Mouse (Mus musculus): ENCODE data around the gene Eral1.

Eral1 gene

DNA sequence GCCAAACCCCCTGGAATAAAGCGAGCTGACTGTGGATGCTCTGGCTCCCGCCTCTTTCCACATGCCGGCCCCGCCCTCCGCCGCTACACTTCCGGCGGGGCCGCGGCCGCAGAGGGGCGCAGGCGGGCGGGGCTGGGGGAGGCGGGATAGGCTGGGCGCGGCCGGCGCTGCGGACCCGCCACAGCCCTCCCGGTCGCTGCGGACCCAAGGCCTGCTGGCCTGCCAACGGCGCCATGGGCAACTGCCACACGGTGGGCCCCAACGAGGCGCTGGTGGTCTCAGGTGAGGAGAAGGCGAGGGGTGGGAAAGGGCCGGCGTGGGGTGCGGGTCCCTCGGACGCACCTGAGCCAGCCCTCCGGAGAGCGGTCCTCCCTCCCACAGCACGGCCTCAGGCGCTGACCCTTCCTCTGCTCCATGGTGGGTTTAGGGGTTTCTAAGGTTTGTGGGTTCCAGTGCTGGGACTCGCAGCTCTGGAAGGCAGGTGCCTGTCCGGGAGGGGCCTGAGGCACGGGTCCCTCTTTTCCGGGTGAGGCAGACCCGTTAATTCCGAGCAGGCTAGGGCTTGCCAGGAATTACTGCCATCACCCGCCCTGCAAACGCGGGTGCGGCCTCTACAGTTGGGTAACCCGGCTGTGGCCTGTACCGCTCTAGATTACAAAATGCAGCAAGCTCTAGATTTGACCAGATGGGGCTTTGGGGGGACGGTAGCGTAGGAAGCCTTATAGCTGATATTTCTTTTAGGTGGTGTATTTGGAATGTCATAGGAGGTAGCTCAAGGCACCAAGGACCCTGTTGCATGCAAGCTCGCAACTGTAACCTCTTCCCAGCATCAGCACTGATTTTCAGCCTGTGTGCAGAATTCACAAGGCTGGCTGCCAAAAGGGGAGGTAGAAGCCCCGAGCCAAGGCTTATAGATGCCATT is 42.1 kb downstream of the Eral1 start, which contains the start of gene Flot2:
TSS of gene Flot2 (plus strand) at position 101 of the 922 bp plus-strand sequence.
- DNase-seq (ENCODE audit: low spot score in 2 of 2) = peak; percentile 49 to 77

GRCm38 (mm10) chr11:78036791-78037190 is 43.4 kb downstream of the Eral1 start:
- DNase-seq (ENCODE audit: low spot score in 2 of 2) = no peak

- DNase-seq (ENCODE audit: low spot score in 2 of 2) = no peak
These were observed 46.1 kb downstream of the Eral1 start for GRCm38 (mm10) chr11:78033931-78034617.

GRCm38 (mm10) chr11:78032809-78033195 is 47.4 kb downstream of the Eral1 start:
- no peak for DNase-seq (ENCODE audit: low spot score in 2 of 2)

DNA sequence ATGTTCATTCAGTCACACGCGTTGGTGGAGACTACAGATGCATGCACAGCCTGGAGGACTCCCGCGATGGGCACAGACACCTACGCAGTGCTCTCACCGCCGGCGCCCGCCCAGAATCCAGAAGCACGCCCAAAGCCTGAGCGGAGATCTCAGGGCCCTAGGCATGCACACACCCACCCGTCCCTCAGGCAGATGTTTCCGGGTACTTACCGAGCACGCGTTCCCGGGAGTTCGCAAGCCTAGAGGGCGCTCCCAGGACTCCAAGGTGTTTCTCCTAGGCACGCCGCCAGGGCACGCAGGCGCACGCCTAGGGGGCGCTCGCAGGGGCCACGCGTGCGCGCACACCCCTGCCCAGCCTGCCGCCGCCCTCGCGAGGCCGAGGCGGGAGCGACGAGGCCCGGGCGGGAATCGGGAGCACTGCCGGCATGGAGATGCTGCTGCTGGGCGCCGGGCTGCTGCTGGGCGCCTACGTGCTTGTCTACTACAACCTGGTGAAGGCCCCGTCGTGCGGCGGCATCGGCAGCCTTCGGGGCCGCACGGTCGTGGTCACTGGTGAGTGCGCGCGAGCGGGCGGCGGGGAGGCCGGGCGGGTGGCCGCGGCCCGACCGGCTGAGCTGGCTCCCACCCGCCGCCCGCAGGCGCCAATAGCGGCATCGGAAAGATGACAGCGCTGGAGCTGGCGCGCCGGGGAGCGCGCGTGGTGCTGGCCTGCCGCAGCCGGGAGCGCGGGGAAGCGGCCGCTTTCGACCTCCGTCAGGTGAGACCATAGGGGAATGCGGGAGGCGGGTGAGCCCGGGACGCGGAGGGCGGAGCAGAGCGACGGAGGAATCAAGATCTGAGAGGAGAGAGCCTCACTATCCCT is 48.0 kb downstream of the Eral1 start, which contains the start of gene Dhrs13:
TSS of gene Dhrs13 (plus strand) at position 334 of the 862 bp plus-strand sequence.
- DNase-seq (ENCODE audit: low spot score in 2 of 2) = peak; percentile 91 to 93

GRCm38 (mm10) chr11:78031389-78031788 is 48.8 kb downstream of the Eral1 start:
- DNase-seq (ENCODE audit: low spot score in 2 of 2) = no peak

DNA sequence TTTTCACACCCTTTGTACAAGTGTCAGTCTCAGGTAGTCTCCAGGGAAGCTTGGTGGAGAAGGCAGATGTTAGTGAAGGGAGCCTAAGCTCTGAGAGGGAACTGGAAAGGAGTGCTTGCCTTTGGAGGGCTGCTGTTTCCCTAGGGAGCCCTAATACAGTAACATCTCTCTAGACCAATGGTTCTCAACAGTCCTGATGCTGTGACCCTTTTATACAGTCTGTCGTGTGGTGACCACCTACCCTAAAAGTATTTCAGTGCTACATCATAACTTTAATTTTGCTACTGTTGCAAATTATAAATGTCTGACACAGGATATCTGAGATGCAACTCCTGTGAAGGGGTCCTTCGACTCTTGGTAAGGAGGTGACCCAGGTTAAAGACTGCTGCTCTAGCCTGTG is 49.6 kb downstream of the Eral1 start:
- DNase-seq (ENCODE audit: low spot score in 2 of 2) = no peak

DNA sequence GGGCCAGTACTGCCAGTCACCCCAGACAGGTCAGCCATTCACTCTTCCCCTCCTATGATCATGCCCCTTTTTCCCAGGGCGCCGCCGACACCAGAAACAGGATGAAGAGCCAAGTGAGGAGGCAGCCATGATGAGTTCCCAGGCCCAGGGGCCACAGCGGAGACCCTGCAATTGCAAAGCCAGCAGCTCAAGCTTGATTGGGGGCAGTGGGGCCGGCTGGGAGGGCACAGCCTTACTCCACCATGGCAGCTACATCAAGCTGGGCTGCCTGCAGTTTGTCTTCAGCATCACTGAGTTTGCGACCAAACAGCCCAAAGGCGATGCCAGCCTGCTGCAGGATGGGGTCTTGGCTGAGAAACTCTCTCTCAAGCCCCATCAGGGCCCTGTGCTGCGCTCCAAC is 50.9 kb downstream of the Eral1 start:
- DNase-seq (ENCODE audit: low spot score in 2 of 2) = no peak

DNA sequence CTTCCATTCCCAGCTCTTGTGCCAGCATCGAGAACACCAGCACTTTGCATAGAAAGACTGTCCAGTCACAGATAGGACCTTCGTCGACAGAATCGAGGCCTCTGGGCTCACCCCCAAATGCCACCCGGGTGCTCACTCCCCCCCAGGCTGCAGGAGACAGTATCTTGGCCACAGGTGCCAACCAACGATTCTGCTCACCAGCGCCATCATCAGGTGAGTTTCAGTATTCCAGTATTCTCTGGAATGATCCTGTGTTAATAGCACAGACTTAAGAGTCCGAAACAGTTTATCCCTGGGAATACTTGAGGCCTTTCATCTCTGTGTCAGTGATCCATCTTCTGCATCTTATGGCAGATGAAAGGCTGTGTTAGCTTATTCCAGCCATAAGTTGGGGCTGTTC is 56.6 kb downstream of the Eral1 start:
- peak; percentile 32 to 69 for DNase-seq (ENCODE audit: low spot score in 2 of 2)

Measured in spleen, postnatal 10 days (tissue).